Mouse (Mus musculus) brain, embryonic 14.5 days (tissue): ENCODE results near the gene Mbip.

Experiments
- CTCF ChIP-seq: fragments of 200-500 bp; IDR thresholded peaks from 2 replicates; pipeline ENCODE4 v1.5.1; 2012; ENCODE audit warnings: inconsistent platforms, mild to moderate bottlenecking, moderate library complexity, borderline replicate concordance; ENCODE audit not compliant: insufficient read depth, insufficient read length; ENCODE audit errors: extremely low read depth
- POLR2A ChIP-seq: fragments of 200-500 bp; IDR thresholded peaks from 2 replicates; pipeline ENCODE4 v1.6.1; 2012; ENCODE audit warnings: mild to moderate bottlenecking, inconsistent platforms, borderline replicate concordance; ENCODE audit not compliant: poor library complexity, insufficient read depth, insufficient read length, severe bottlenecking; ENCODE audit errors: extremely low read depth

DNA sequence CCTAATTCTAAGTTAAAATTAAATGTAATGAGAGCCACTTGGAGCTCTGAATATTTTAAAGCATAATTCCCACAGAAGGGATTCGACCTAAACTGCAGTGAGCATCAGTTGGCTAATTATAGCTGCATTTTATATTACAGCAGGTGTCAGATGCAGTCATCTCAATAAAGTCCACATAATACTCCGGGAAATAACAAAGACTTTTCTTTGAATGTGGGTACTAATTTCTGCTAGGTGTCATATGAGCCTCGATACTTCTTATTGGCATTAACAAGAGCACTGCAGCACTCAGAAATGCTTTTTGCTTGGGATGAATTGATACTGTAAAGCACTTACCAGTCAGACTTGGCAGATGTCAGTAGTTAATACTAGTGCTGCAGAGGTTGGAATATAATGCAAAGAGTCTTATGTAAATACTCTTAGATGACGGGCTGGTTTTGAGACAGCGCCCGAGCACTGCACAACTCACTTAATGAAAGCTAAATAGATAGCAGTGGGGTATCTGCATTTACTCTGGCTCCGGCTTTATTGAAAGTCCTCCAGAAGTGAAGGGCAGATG is 42.0 kb upstream of the Mbip start:
- TF ChIP-seq POLR2A (no peak), CTCF (no peak)
